Mouse (Mus musculus) brain, embryonic 14.5 days (tissue): ENCODE results near the gene Skiv2l. TPM values are rescaled to one million over a fixed set of nuclear protein-coding genes. Genes with fewer than 3 reads are reported as not detected.
A peak's percentile ranks its signal among the peaks of the same experiment; 100 is the strongest.
"Not testable (repeated sequence)": the region's sequence is repeated elsewhere in the genome, so short reads cannot be mapped to it uniquely, and the experiment has no call there.

Experiments used
- DNase-seq: peaks from one replicate; pipeline ENCODE4 v3.0.0-alpha.2; 2011; ENCODE audit warnings: low read depth
- CTCF ChIP-seq: fragments of 200-500 bp; IDR thresholded peaks from 2 replicates; pipeline ENCODE4 v1.5.1; 2012; ENCODE audit warnings: inconsistent platforms, mild to moderate bottlenecking, moderate library complexity, borderline replicate concordance; ENCODE audit not compliant: insufficient read depth, insufficient read length; ENCODE audit errors: extremely low read depth
- POLR2A ChIP-seq: fragments of 200-500 bp; IDR thresholded peaks from 2 replicates; pipeline ENCODE4 v1.6.1; 2012; ENCODE audit warnings: mild to moderate bottlenecking, inconsistent platforms, borderline replicate concordance; ENCODE audit not compliant: poor library complexity, insufficient read depth, insufficient read length, severe bottlenecking; ENCODE audit errors: extremely low read depth
- polyA plus RNA-seq: library from polyadenylated mRNA; depleted of rRNA; stranded (reverse); fragments of >200 nt; gene quantifications from 2 replicates; pipeline ENCODE4 v1.2.3, GENCODE M21; 2012

Gene Skiv2l
- polyA plus RNA-seq, 1 experiment: 88.8 TPM

- TF ChIP-seq POLR2A (no peak), CTCF (peak; percentile 70)
- peak; percentile 33 for DNase-seq
Observed at GRCm38 (mm10) chr17:34855825-34856224, 5.8 kb upstream of the Skiv2l start.

GRCm38 (mm10) chr17:34854761-34855160 is 4.8 kb upstream of the Skiv2l start:
- TF ChIP-seq POLR2A (no peak), CTCF (no peak)
- DNase-seq: no peak

- no peak for DNase-seq
- TF ChIP-seq CTCF (no peak), POLR2A (no peak)
Observed at GRCm38 (mm10) chr17:34853511-34853910, 3.5 kb upstream of the Skiv2l start.

GRCm38 (mm10) chr17:34850517-34851125 is 611 bp upstream of the Skiv2l start:
- TF ChIP-seq POLR2A (no peak), CTCF (no peak)
- no peak for DNase-seq

GRCm38 (mm10) chr17:34847615-34848014 is 2.4 kb downstream of the Skiv2l start:
- DNase-seq: no peak
- no peak for TF ChIP-seq CTCF
- TF ChIP-seq POLR2A: no peak

- TF ChIP-seq POLR2A: no peak
- no peak for DNase-seq
Observed at GRCm38 (mm10) chr17:34847192-34847591, 2.8 kb downstream of the Skiv2l start.

- TF ChIP-seq CTCF (no peak), POLR2A (no peak)
- DNase-seq: no peak
Observed at GRCm38 (mm10) chr17:34844884-34845283, 5.1 kb downstream of the Skiv2l start.

- DNase-seq: no peak
- no peak for TF ChIP-seq POLR2A
- no peak for TF ChIP-seq CTCF
Observed at GRCm38 (mm10) chr17:34840736-34841307, 9.2 kb downstream of the Skiv2l start.

GRCm38 (mm10) chr17:34838785-34839184 is 11.2 kb downstream of the Skiv2l start:
- DNase-seq: no peak
- no peak for TF ChIP-seq CTCF
- no peak for TF ChIP-seq POLR2A

GRCm38 (mm10) chr17:34837464-34838324 is 12.3 kb downstream of the Skiv2l start:
- DNase-seq: no peak
- TF ChIP-seq CTCF: no peak
- TF ChIP-seq POLR2A: no peak

GRCm38 (mm10) chr17:34836856-34837221 is 13.2 kb downstream of the Skiv2l start, which contains the start of the genes Stk19 and Dxo:
Gene Stk19 (minus strand): TSS chr17:34836945.
Gene Dxo (plus strand): TSS chr17:34837019.
- TF ChIP-seq POLR2A (peak; percentile 84), CTCF (no peak)
- peak; percentile 99 for DNase-seq

- TF ChIP-seq POLR2A: no peak
- no peak for TF ChIP-seq CTCF
- no peak for DNase-seq
Observed at GRCm38 (mm10) chr17:34836155-34836855, 13.7 kb downstream of the Skiv2l start.

- not testable (repeated sequence) for DNase-seq
Observed at GRCm38 (mm10) chr17:34830776-34831175, 19.2 kb downstream of the Skiv2l start.

- TF ChIP-seq POLR2A (no peak), CTCF (no peak)
Observed at GRCm38 (mm10) chr17:34814818-34815370, 35.1 kb downstream of the Skiv2l start.

More at GRCm38 (mm10) chr17:34814818-34815370, 35.1 kb downstream of the Skiv2l start:
- DNase-seq: no peak
